Mouse (Mus musculus): ENCODE measurements around the gene Snx4.

The Snx4 gene

DNA sequence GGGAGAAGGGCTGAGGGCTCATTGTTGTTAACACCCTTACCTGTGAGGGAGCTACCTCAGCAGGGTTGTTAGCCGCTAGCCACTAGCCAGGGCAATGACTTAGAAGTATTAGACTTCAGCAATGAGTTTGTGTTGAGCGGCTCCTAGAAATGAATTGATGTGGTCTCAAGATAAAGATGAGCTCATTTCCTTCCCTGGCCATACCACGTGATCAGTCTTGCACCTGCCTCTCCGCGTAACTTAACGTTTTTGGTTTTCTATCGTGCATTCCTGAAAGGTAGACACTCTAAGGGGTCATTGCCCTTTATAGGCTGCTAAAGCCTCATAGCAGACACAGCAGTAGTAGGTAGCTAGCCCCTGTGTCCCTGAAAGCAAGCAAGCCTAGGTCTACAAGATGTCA, 92.4 kb downstream of the Snx4 start:
- DNase-seq (ENCODE audit: low spot score), result no peak

DNA sequence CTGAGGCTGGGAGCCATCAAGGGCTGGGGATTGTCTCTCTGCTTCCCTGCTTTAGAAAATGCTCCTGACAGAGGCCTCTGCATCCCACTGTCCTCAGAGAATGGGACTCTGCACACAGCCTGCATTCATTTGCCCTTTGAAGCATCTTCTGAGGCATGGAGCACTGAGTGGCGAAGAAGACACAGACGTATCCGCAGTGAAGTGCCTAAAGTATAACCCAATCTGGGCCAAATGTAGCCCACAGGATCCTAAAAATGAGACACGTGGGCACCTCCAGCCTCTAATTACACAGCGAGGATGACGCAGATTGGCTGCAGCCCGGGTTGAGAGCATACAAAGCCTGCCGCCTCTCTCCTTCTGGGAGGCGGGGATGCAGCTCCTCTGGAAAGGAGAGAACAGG, 93.1 kb downstream of the Snx4 start:
- no peak for DNase-seq (ENCODE audit: low spot score)

DNA sequence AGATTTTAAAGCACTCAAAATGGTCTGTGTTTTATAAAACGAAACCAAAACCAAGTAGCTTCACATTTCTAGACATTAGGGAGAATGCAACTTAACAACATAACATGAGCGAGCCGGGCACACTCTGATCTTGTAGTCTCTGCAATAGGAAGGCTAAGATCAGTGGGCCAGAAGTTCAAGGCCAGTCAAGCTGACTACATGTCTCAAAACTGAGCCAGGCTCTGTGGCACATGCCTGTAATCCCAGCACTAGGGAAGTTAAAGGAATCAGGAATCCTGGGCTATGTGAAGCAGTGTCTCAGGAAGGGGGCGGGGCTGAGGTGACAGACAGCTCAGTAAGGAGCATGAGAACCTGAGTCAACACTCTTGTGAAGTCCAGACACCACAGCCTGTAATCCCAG, 93.6 kb downstream of the Snx4 start:
- no peak for DNase-seq (ENCODE audit: low spot score)

DNA sequence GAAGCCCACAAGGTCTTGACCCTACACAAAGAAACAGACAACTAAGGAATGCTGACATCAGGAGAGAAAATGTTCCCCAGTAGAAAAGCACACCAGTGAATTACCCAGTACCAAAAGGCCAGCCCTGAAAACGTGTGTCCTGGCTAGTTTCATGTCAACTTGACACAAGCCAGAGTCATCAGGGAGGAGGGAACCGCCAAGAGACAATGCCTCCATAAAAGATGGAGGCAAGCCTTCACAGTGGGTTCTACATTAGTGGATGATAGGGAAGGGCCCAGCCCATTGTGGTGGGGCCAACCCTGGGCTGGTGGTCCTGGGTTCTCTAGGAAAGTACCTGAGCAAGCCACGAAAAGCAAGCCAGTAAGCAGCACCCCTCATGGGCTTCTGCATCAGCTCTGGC, 95.1 kb downstream of the Snx4 start:
- no peak for DNase-seq (ENCODE audit: low spot score)

DNA sequence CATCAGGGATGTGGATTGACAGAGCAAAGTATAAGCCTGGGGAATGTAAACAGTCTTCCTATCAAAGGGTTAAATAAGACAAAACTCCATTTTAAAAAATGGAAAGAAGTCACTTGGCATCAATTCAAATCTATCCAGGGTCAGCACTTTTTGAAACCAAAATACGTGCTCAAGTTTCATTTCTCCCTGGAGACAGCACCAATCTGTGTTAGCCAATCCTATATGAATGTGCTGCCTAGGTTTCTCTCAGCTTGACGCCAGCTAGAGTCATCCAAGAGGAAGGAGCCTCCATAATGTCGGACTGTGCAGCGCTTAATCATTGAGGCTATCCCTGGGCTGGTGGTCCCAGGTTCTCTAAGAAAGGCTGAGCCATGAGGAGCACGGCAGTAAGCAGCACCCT, 95.9 kb downstream of the Snx4 start:
- no peak for DNase-seq (ENCODE audit: low spot score)

All from urinary bladder, postnatal 14 days (tissue).